Mouse (Mus musculus) bone marrow, adult 2 months (tissue): ENCODE measurements around the gene Krt88.

Source experiments
- CTCF ChIP-seq: fragments of 200-500 bp; IDR thresholded peaks from 2 replicates; pipeline ENCODE4 v1.5.1; 2011; ENCODE audit warnings: low read length, control low read depth; ENCODE audit not compliant: control insufficient read depth, insufficient read depth
- POLR2A ChIP-seq: fragments of 200-500 bp; IDR thresholded peaks from 2 replicates; pipeline ENCODE4 v1.6.1; 2011; ENCODE audit warnings: low read depth, mild to moderate bottlenecking, control low read depth, low read length, borderline replicate concordance; ENCODE audit not compliant: control insufficient read depth

DNA sequence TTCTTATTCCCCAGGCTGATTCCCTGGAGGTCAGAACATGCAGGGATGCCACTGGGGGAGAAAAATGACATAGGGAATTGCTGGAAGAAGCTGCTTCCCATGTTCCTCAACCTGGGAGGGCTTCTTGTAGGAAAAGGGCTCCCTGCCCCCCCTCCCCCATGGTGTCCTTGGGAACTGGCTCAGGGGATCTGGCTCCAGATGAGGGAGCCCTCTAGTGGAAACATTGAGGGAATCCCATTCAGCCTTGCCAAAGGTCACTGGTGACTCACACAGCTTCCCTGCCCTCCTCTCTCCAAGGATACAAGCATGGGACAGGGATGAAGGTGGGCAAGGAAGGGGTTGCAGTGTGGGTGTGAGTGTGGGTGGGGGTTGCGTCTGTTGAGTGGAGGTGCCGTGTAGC is 49.6 kb downstream of the Krt88 start:
- TF ChIP-seq CTCF (no peak), POLR2A (no peak)
